Mouse (Mus musculus): ENCODE data around the gene Amer3.

DNA sequence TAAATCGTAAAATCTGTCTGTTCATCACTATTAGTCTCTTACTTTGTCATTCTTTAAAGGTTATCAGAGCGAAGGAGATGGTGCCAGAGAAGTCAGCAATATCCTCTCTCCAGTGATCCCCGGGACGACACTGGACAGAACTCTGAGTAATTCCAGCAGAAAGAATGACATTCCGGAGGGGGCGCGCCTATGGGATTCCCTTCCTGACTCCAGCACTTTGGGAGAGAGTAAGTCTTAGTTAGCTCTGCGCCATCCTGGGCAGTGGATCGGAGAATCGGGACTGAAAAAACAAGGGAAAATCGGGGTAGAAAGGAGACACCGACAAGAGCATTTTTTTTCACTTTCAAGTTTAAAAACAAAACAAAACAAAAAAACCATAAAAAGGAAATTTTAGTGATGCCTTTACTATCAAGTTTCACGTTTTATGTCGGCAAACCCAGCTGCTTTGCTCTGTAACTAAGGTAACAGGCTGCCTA is 43.1 kb upstream of the Amer3 start:
- no peak for TF ChIP-seq CTCF (IDR thresholded peaks at IDR 0.05; ENCODE audit: control insufficient read depth, insufficient read depth, insufficient replicate concordance, low read depth, low read length)
- TF ChIP-seq POLR2A (IDR thresholded peaks at IDR 0.05; ENCODE audit: control insufficient read depth, low read depth, low read length), result no peak

All from testis, adult 2 months (tissue).